Mouse (Mus musculus) spleen, postnatal 10 days (tissue): ENCODE measurements around the gene Nfkbia.
A peak's percentile ranks its signal among the peaks of the same experiment; 100 is the strongest.

ENCODE experiments used
- DNase-seq, 2 experiments: peaks; one replicate each; pipeline ENCODE4 v3.0.0; 2021 to 2022; ENCODE audit warnings: low spot score in 2 of 2

Nfkbia gene

GRCm38 (mm10) chr12:55442861-55443850 lies 49.3 kb downstream of the Nfkbia start:
- peak in 1 of 2 experiments; percentile 48 for DNase-seq

DNA sequence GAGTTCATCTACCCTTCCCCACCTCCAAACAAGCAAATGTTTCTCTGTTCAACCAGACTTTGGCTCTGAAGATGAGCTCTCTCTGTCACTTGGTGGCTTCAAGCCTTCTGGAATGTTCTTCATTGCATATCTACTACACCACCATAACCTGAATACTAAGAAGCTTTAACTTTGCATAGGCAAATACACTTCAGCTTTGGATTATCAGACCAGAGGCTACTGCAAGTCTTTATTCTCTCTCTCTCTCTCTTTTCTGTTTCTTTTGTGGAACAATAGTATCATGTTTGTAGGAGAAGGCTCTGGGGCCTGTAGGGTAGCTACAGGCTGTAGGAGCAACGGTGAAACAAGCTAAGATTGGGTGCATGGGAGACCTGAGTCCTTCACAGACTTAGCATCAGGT lies 50.2 kb downstream of the Nfkbia start:
- DNase-seq: no peak

GRCm38 (mm10) chr12:55440416-55440815 lies 52.0 kb downstream of the Nfkbia start:
- DNase-seq: no peak
